Mouse (Mus musculus): ENCODE results near the gene Ccdc162.

DNA sequence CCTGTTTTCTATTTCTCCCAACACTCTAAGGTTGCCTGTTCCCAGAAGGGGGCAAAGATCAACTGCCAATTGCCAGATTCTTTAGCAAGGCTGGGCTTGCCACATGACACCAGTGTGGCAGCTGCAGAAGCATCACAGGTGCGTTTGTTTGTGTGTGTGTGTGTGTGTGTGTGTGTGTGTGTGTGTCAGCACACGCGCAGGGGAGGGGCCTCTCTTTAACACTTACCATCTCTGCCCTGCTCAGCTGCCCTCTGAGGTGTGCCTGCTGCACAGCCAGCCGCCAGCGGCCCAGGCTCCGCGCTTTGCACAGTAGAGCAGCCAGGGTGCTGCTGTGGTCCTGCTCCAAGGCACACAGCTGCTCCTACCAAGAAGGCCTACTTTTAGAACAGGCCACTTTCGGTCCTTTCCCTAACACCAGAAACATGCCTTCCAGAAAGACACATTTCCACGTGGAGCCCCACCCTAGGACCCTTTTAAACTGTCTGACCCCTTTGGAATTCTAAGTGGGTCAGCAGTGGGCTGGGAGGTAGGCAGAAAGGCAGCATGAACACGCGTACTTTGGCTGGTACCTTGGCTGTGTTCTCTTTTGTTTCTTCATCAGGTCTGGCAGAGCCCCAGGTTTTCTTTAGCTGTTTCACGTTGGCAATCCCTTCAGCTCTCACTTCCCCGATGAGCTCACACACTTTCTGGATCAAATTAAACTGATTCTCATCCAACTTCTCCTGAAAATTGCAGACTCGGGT is 163.4 kb downstream of the Ccdc162 start:
- TF ChIP-seq POLR2A (IDR thresholded peaks at IDR 0.05; ENCODE audit: insufficient read length, low read depth) (peak; percentile 36), TCF12 (IDR thresholded peaks at IDR 0.05; ENCODE audit: insufficient read depth, poor library complexity, severe bottlenecking) (peak; percentile 98), REST (IDR thresholded peaks at IDR 0.05; ENCODE audit: insufficient read depth, insufficient read length) (no peak), E2F4 (IDR thresholded peaks at IDR 0.05; ENCODE audit: insufficient read depth) (no peak), MAX (IDR thresholded peaks at IDR 0.05; ENCODE audit: low read depth) (no peak), USF1 (IDR thresholded peaks at IDR 0.05; ENCODE audit: low read depth) (peak; percentile 19), CEBPB (IDR thresholded peaks at IDR 0.05; ENCODE audit: insufficient read depth, poor library complexity, severe bottlenecking) (no peak)
